Mouse (Mus musculus) lung, postnatal 14 days (tissue): ENCODE data around the gene Selenom.
A peak's percentile ranks its signal among the peaks of the same experiment; 100 is the strongest.

Experiments
- DNase-seq: peaks from one replicate; pipeline ENCODE4 v3.0.0; 2021

Selenom gene

GRCm38 (mm10) chr11:3532101-3532931 lies 17.8 kb downstream of the Selenom start:
- no peak for DNase-seq

GRCm38 (mm10) chr11:3533406-3533932 lies 19.0 kb downstream of the Selenom start:
- DNase-seq = no peak

GRCm38 (mm10) chr11:3534956-3535355 lies 20.5 kb downstream of the Selenom start:
- DNase-seq = no peak

- peak; percentile 99 for DNase-seq
Observed at GRCm38 (mm10) chr11:3535406-3535986, 21.0 kb downstream of the Selenom start.

- DNase-seq = no peak
Observed at GRCm38 (mm10) chr11:3536082-3536481, 21.6 kb downstream of the Selenom start.

- peak; percentile 40 for DNase-seq
Observed at GRCm38 (mm10) chr11:3536745-3537333, 22.4 kb downstream of the Selenom start.

GRCm38 (mm10) chr11:3537711-3538110 lies 23.2 kb downstream of the Selenom start:
- no peak for DNase-seq

GRCm38 (mm10) chr11:3538341-3538740 lies 23.9 kb downstream of the Selenom start:
- no peak for DNase-seq

GRCm38 (mm10) chr11:3539111-3539825 lies 24.8 kb downstream of the Selenom start:
- peak; percentile 92 for DNase-seq

- DNase-seq = no peak
Observed at GRCm38 (mm10) chr11:3539826-3540196, 25.3 kb downstream of the Selenom start.

- no peak for DNase-seq
Observed at GRCm38 (mm10) chr11:3540451-3541085, 26.1 kb downstream of the Selenom start, which contains the start of gene Smtn. Smtn (minus strand) TSS chr11:3540612.

- DNase-seq = no peak
Observed at GRCm38 (mm10) chr11:3541932-3542331, 27.4 kb downstream of the Selenom start.

GRCm38 (mm10) chr11:3543001-3543400 lies 28.5 kb downstream of the Selenom start:
- peak; percentile 63 for DNase-seq

- no peak for DNase-seq
Observed at GRCm38 (mm10) chr11:3544409-3544808, 29.9 kb downstream of the Selenom start.

GRCm38 (mm10) chr11:3545531-3546241 lies 31.2 kb downstream of the Selenom start:
- DNase-seq = no peak

- DNase-seq = no peak
Observed at GRCm38 (mm10) chr11:3546242-3546562, 31.7 kb downstream of the Selenom start.

- DNase-seq = no peak
Observed at GRCm38 (mm10) chr11:3547047-3547446, 32.6 kb downstream of the Selenom start.

- DNase-seq = no peak
Observed at GRCm38 (mm10) chr11:3547969-3548368, 33.5 kb downstream of the Selenom start.

- no peak for DNase-seq
Observed at GRCm38 (mm10) chr11:3548564-3549295, 34.2 kb downstream of the Selenom start.

- no peak for DNase-seq
Observed at GRCm38 (mm10) chr11:3549791-3550190, 35.3 kb downstream of the Selenom start.

GRCm38 (mm10) chr11:3554976-3555375 lies 40.5 kb downstream of the Selenom start:
- no peak for DNase-seq
